Mouse (Mus musculus) kidney, postnatal 0 days (tissue): Measurements from ENCODE around the gene Gm20422. TPM values are rescaled to one million over a fixed set of nuclear protein-coding genes. Genes with fewer than 3 reads are reported as not detected.

Experiments
- ATAC-seq: fragments of 200-750 bp; cut with Nextera tagmentation; replicated peaks from 2 replicates; pipeline ENCODE4 v1.8.0; 2017; ENCODE audit warnings: low read depth, moderate number of reproducible peaks, moderate TSS enrichment, moderate library complexity; ENCODE audit not compliant: low FRiP score
- DNase-seq: peaks from one replicate; pipeline ENCODE4 v3.0.0-alpha.2; 2016; ENCODE audit warnings: low spot score
- H3K27ac ChIP-seq: fragments of 300-500 bp; sonication (generic); 2 replicates; pipeline ENCODE4 v1.5.1; 2014; ENCODE audit warnings: mild to moderate bottlenecking
- H3K27me3 ChIP-seq: fragments of 300-500 bp; sonication (generic); 2 replicates; pipeline ENCODE4 v1.6.1; 2014; ENCODE audit warnings: low read length, mixed read lengths; ENCODE audit not compliant: insufficient read depth
- H3K36me3 ChIP-seq: fragments of 300-500 bp; sonication (generic); 2 replicates; pipeline ENCODE4 v1.6.1; 2014; ENCODE audit warnings: low read length, mixed read lengths; ENCODE audit not compliant: insufficient read depth
- H3K4me1 ChIP-seq: fragments of 300-500 bp; sonication (generic); replicated peaks from 2 replicates; pipeline ENCODE4 v1.6.1; 2014; ENCODE audit warnings: antibody characterized with exemption, low read length, mixed read lengths; ENCODE audit not compliant: insufficient read depth
- H3K4me2 ChIP-seq: fragments of 300-500 bp; sonication (generic); 2 replicates; pipeline ENCODE4 v1.6.1; 2014; ENCODE audit warnings: mild to moderate bottlenecking, low read length, moderate library complexity, mixed read lengths
- H3K4me3 ChIP-seq: fragments of 300-500 bp; sonication (generic); replicated peaks from 2 replicates; pipeline ENCODE4 v1.5.1; 2014; ENCODE audit warnings: low read depth, low read length
- H3K9ac ChIP-seq: fragments of 300-500 bp; sonication (generic); 2 replicates; pipeline ENCODE4 v1.6.1; 2014; ENCODE audit warnings: low read depth, low read length
- H3K9me3 ChIP-seq: fragments of 300-500 bp; sonication (generic); replicated peaks from 2 replicates; pipeline ENCODE4 v1.6.1; 2016; ENCODE audit warnings: low read length, inconsistent platforms, mixed read lengths
- CTCF ChIP-seq: IDR thresholded peaks from 2 replicates; pipeline ENCODE4 v1.5.1; 2016; ENCODE audit warnings: antibody characterized with exemption, low read depth, mild to moderate bottlenecking, moderate library complexity
- WGBS: fragments of 180-500 bp; shearing (Covaris S2); extraction: QIAGEN DNeasy Blood & Tissue Kit; methylation state at CpG from one replicate; pipeline ENCODE4 v1.1.7; 2014; 5-methylcytosine and 5-hydroxymethylcytosine counted together
- polyA plus RNA-seq: library from polyadenylated mRNA; unstranded; fragments of >200 nt; fragmentation: Nextera tagmentation; extraction: Ambion mirVana; gene quantifications from 2 replicates; pipeline ENCODE4 v1.2.1, GENCODE M21; 2015

Gm20422 gene
- polyA plus RNA-seq, 1 experiment from 2014 or later, result 0.30 TPM

- H3K36me3 ChIP-seq, result peaks cover 40% of the 10 kb centered on the region
- TF ChIP-seq CTCF, result no peak
- no peak for ATAC-seq
Observed at GRCm38 (mm10) chr8:69761814-69762445, 12.8 kb downstream of the Gm20422 start.

GRCm38 (mm10) chr8:69758316-69758715 is 16.4 kb downstream of the Gm20422 start:
- WGBS, result 94% methylated on average over 5 of the region's 5 CpGs
- H3K9me3 ChIP-seq, result no peaks in the 10 kb centered on the region
- peaks cover 13% of the 10 kb centered on the region for H3K36me3 ChIP-seq
- DNase-seq (no peak), ATAC-seq (no peak)
- no peak overlapping the region for H3K9ac ChIP-seq
- peak; percentile 43; the same call in 1 of the 2 replicates for TF ChIP-seq CTCF
- H3K4me2 ChIP-seq, result no peak overlapping the region
- no peaks in the 10 kb centered on the region for H3K4me1 ChIP-seq
- no peak overlapping the region for H3K27ac ChIP-seq
- no peaks in the 10 kb centered on the region for H3K27me3 ChIP-seq
- no peak overlapping the region for H3K4me3 ChIP-seq

More at GRCm38 (mm10) chr8:69761814-69762445, 12.8 kb downstream of the Gm20422 start:
- Histone ChIP-seq H3K9me3 (no peaks in the 10 kb centered on the region), H3K27ac (no peak overlapping the region), H3K4me3 (no peak overlapping the region), H3K4me2 (no peak overlapping the region), H3K9ac (no peak overlapping the region), H3K27me3 (no peaks in the 10 kb centered on the region), H3K4me1 (no peaks in the 10 kb centered on the region)
- no peak for DNase-seq
- 93% methylated on average over 4 of the region's 4 CpGs for WGBS

GRCm38 (mm10) chr8:69752437-69752836 is 22.2 kb downstream of the Gm20422 start:
- no peaks in the 10 kb centered on the region for H3K27me3 ChIP-seq
- H3K9ac ChIP-seq, result no peak overlapping the region
- no peak for DNase-seq
- H3K4me2 ChIP-seq, result no peak overlapping the region
- no peak for ATAC-seq
- WGBS, result 89% methylated on average over 2 of the region's 2 CpGs
- 0 out of 2 replicates have a peak, but pooled peaks cover 3% of the 10 kb centered on the region for H3K4me1 ChIP-seq
- H3K36me3 ChIP-seq, result 0 out of 2 replicates have a peak, but pooled peaks cover 3% of the 10 kb centered on the region
- no peak overlapping the region for H3K27ac ChIP-seq
- TF ChIP-seq CTCF, result no peak
- H3K9me3 ChIP-seq, result no peaks in the 10 kb centered on the region
- H3K4me3 ChIP-seq, result no peak overlapping the region

- Histone ChIP-seq H3K4me1 (0 out of 2 replicates have a peak, but pooled peaks cover 3% of the 10 kb centered on the region), H3K27me3 (no peaks in the 10 kb centered on the region), H3K4me3 (peak within 1 kb of the TSS; percentile 58), H3K4me2 (peak within 1 kb of the TSS; percentile 56), H3K27ac (peak within 1 kb of the TSS; percentile 98), H3K36me3 (no peaks in the 10 kb centered on the region), H3K9ac (peak within 1 kb of the TSS; percentile 87), H3K9me3 (no peaks in the 10 kb centered on the region)
- ATAC-seq (peak; percentile 100), DNase-seq (peak; percentile 96)
- TF ChIP-seq CTCF, result no peak; the same call in 1 of the 2 replicates
- WGBS, result 3% methylated on average over 48 of the region's 48 CpGs
Observed at GRCm38 (mm10) chr8:69749544-69750454, 24.9 kb downstream of the Gm20422 start, which contains the start of gene Zfp963. Gene Zfp963 (minus strand): TSS chr8:69749970.

- no peak for ATAC-seq
- TF ChIP-seq CTCF, result no peak
- 83% methylated on average over 2 of the region's 2 CpGs for WGBS
Observed at GRCm38 (mm10) chr8:69741231-69741630, 33.5 kb downstream of the Gm20422 start.

GRCm38 (mm10) chr8:69740763-69741162 is 33.9 kb downstream of the Gm20422 start:
- TF ChIP-seq CTCF, result no peak
- 0 out of 2 replicates have a peak, but pooled peaks cover 5% of the 10 kb centered on the region for H3K36me3 ChIP-seq
- no peak overlapping the region for H3K4me2 ChIP-seq
- DNase-seq (no peak), ATAC-seq (no peak)
- no peaks in the 10 kb centered on the region for H3K27me3 ChIP-seq
- no peak overlapping the region for H3K9ac ChIP-seq
- 83% methylated on average over 6 of the region's 6 CpGs for WGBS
- no peaks in the 10 kb centered on the region for H3K9me3 ChIP-seq
- H3K4me1 ChIP-seq, result no peaks in the 10 kb centered on the region
- no peak overlapping the region for H3K27ac ChIP-seq
- no peak overlapping the region for H3K4me3 ChIP-seq

More at GRCm38 (mm10) chr8:69741231-69741630, 33.5 kb downstream of the Gm20422 start:
- no peaks in the 10 kb centered on the region for H3K9me3 ChIP-seq
- no peaks in the 10 kb centered on the region for H3K27me3 ChIP-seq
- H3K4me3 ChIP-seq, result no peak overlapping the region
- H3K27ac ChIP-seq, result no peak overlapping the region
- 0 out of 2 replicates have a peak, but pooled peaks cover 5% of the 10 kb centered on the region for H3K36me3 ChIP-seq
- H3K4me1 ChIP-seq, result no peaks in the 10 kb centered on the region
- no peak for DNase-seq
- H3K4me2 ChIP-seq, result no peak overlapping the region
- H3K9ac ChIP-seq, result no peak overlapping the region
